Mouse (Mus musculus): ENCODE results near the gene Kctd13.
"Not testable (repeated sequence)": the region's sequence is repeated elsewhere in the genome, so short reads cannot be mapped to it uniquely, and the experiment has no call there.

Kctd13 gene

GRCm38 (mm10) chr7:126928384-126929037 is at the start of gene Kctd13:
Kctd13 (plus strand) TSS chr7:126928879.
- peak; percentile 94 for DNase-seq (ENCODE audit: low spot score)

GRCm38 (mm10) chr7:126881040-126881439 is 47.6 kb upstream of the Kctd13 start:
- no peak for DNase-seq (ENCODE audit: low spot score)

GRCm38 (mm10) chr7:126883731-126884181 is 44.9 kb upstream of the Kctd13 start:
- peak; percentile 13 for DNase-seq (ENCODE audit: low spot score)

GRCm38 (mm10) chr7:126884286-126885164 is 44.2 kb upstream of the Kctd13 start, which contains the start of gene Taok2:
Taok2 (minus strand) TSS chr7:126884703.
- DNase-seq (ENCODE audit: low spot score) = peak; percentile 99

- no peak for DNase-seq (ENCODE audit: low spot score)
Observed at GRCm38 (mm10) chr7:126887281-126887680, 41.4 kb upstream of the Kctd13 start.

GRCm38 (mm10) chr7:126888852-126889251 is 39.8 kb upstream of the Kctd13 start:
- DNase-seq (ENCODE audit: low spot score) = peak; percentile 18

- DNase-seq (ENCODE audit: low spot score) = no peak
Observed at GRCm38 (mm10) chr7:126896912-126897311, 31.8 kb upstream of the Kctd13 start.

GRCm38 (mm10) chr7:126897390-126898101 is 31.1 kb upstream of the Kctd13 start:
- DNase-seq (ENCODE audit: low spot score) = no peak

- peak; percentile 96 for DNase-seq (ENCODE audit: low spot score)
Observed at GRCm38 (mm10) chr7:126898102-126898990, 30.3 kb upstream of the Kctd13 start.

- DNase-seq (ENCODE audit: low spot score) = not testable (repeated sequence)
Observed at GRCm38 (mm10) chr7:126899781-126900180, 28.9 kb upstream of the Kctd13 start.

GRCm38 (mm10) chr7:126905590-126905989 is 23.1 kb upstream of the Kctd13 start:
- no peak for DNase-seq (ENCODE audit: low spot score)

- no peak for DNase-seq (ENCODE audit: low spot score)
Observed at GRCm38 (mm10) chr7:126914844-126915243, 13.8 kb upstream of the Kctd13 start.

- not testable (repeated sequence) for DNase-seq (ENCODE audit: low spot score)
Observed at GRCm38 (mm10) chr7:126918356-126918755, 10.3 kb upstream of the Kctd13 start.

- DNase-seq (ENCODE audit: low spot score) = no peak
Observed at GRCm38 (mm10) chr7:126919973-126920372, 8.7 kb upstream of the Kctd13 start.

GRCm38 (mm10) chr7:126921563-126921962 is 7.1 kb upstream of the Kctd13 start:
- DNase-seq (ENCODE audit: low spot score) = no peak

GRCm38 (mm10) chr7:126922624-126923060 is 6.0 kb upstream of the Kctd13 start, which contains the start of gene Tmem219:
Tmem219 (minus strand) TSS chr7:126922917.
- peak; percentile 35 for DNase-seq (ENCODE audit: low spot score)

- DNase-seq (ENCODE audit: low spot score) = no peak
Observed at GRCm38 (mm10) chr7:126923999-126924398, 4.7 kb upstream of the Kctd13 start.

GRCm38 (mm10) chr7:126926299-126926698 is 2.4 kb upstream of the Kctd13 start:
- no peak for DNase-seq (ENCODE audit: low spot score)

- DNase-seq (ENCODE audit: low spot score) = no peak
Observed at GRCm38 (mm10) chr7:126929046-126929445, 367 bp downstream of the Kctd13 start.

- DNase-seq (ENCODE audit: low spot score) = no peak
Observed at GRCm38 (mm10) chr7:126932652-126933051, 4.0 kb downstream of the Kctd13 start.

- no peak for DNase-seq (ENCODE audit: low spot score)
Observed at GRCm38 (mm10) chr7:126941171-126941570, 12.5 kb downstream of the Kctd13 start.
